Mouse (Mus musculus) liver, adult 2 months (tissue): ENCODE measurements around the gene Bcar1. TPM values are rescaled to one million over a fixed set of nuclear protein-coding genes. Genes with fewer than 3 reads are reported as not detected.
A peak's percentile ranks its signal among the peaks of the same experiment; 100 is the strongest.

Source experiments
- DNase-seq: peaks from one replicate; pipeline ENCODE4 v3.0.0-alpha.2; 2011; ENCODE audit warnings: low read depth, low spot score; ENCODE audit errors: extremely low read depth
- H3K27ac ChIP-seq: fragments of 200-500 bp; replicated peaks from 2 replicates; pipeline ENCODE4 v1.5.1; 2012; ENCODE audit warnings: low read depth, mild to moderate bottlenecking, control low read depth, inconsistent platforms, low read length; ENCODE audit not compliant: insufficient read depth
- H3K27me3 ChIP-seq: fragments of 200-500 bp; 2 replicates; pipeline ENCODE4 v1.6.1; 2012; ENCODE audit warnings: mild to moderate bottlenecking, moderate library complexity, low read length, inconsistent platforms; ENCODE audit not compliant: control insufficient read depth, insufficient read depth
- H3K36me3 ChIP-seq: fragments of 200-500 bp; 2 replicates; pipeline ENCODE4 v1.6.1; 2012; ENCODE audit warnings: low read length, inconsistent platforms; ENCODE audit not compliant: control insufficient read depth, insufficient read depth
- H3K4me1 ChIP-seq: fragments of 200-500 bp; 2 replicates; pipeline ENCODE4 v1.6.1; 2011; ENCODE audit warnings: low read length; ENCODE audit not compliant: control insufficient read depth, insufficient read depth
- H3K4me3 ChIP-seq: fragments of 200-500 bp; 2 replicates; pipeline ENCODE4 v1.5.1; 2011; ENCODE audit warnings: low read depth, mild to moderate bottlenecking, control low read depth, low read length, moderate library complexity; ENCODE audit not compliant: insufficient read depth
- H3K79me2 ChIP-seq: fragments of 200-500 bp; 2 replicates; pipeline ENCODE4 v1.6.1; 2012; ENCODE audit warnings: inconsistent platforms, mild to moderate bottlenecking, low read length, moderate library complexity; ENCODE audit not compliant: control insufficient read depth, insufficient read depth
- H3K9ac ChIP-seq: fragments of 200-500 bp; 2 replicates; pipeline ENCODE4 v1.6.1; 2012; ENCODE audit warnings: low read depth, mild to moderate bottlenecking, control low read depth, inconsistent platforms, low read length
- CTCF ChIP-seq: fragments of 200-500 bp; IDR thresholded peaks from 2 replicates; pipeline ENCODE4 v1.5.1; 2011; ENCODE audit warnings: low read depth, low read length, control low read depth
- POLR2A ChIP-seq: fragments of 200-500 bp; IDR thresholded peaks from 2 replicates; pipeline ENCODE4 v1.6.1; 2011; ENCODE audit warnings: low read length, control low read depth; ENCODE audit not compliant: insufficient read depth; ENCODE audit errors: extremely low read depth
- WGBS: fragments of 180-500 bp; shearing (Covaris S2); methylation state at CpG from one replicate; pipeline ENCODE4 v1.1.7; 2018; 5-methylcytosine and 5-hydroxymethylcytosine counted together
- polyA plus RNA-seq: library from polyadenylated mRNA; depleted of rRNA; stranded (reverse); fragments of >200 nt; gene quantifications from 2 replicates; pipeline ENCODE4 v1.2.3, GENCODE M21; 2012
- total RNA-seq: library from RNA; depleted of rRNA; stranded (reverse); fragments of >200 nt; gene quantifications from 2 replicates; pipeline ENCODE4 v1.2.3, GENCODE M21; 2014

Gene Bcar1
- total and polyA plus RNA-seq, 2 experiments: 11.3 to 53.2 TPM

GRCm38 (mm10) chr8:111720115-111720544 is 23.5 kb downstream of the Bcar1 start:
- Histone ChIP-seq H3K27me3 (no peaks in the 10 kb centered on the region), H3K36me3 (peaks cover 22% of the 10 kb centered on the region; the same call in 1 of the 2 replicates), H3K4me3 (no peak overlapping the region), H3K79me2 (peaks cover 53% of the 10 kb centered on the region), H3K27ac (no peak overlapping the region), H3K9ac (no peak overlapping the region), H3K4me1 (peaks cover 18% of the 10 kb centered on the region)
- TF ChIP-seq CTCF (no peak), POLR2A (no peak)
- DNase-seq: no peak
- 66% methylated on average over 4 of the region's 4 CpGs for WGBS

GRCm38 (mm10) chr8:111718937-111719336 is 24.7 kb downstream of the Bcar1 start:
- H3K4me3 ChIP-seq: no peak overlapping the region
- TF ChIP-seq POLR2A: no peak
- no peak for TF ChIP-seq CTCF
- no peaks in the 10 kb centered on the region for H3K27me3 ChIP-seq
- no peak overlapping the region for H3K27ac ChIP-seq
- WGBS: 60% methylated on average over 5 of the region's 5 CpGs
- H3K9ac ChIP-seq: no peak overlapping the region
- DNase-seq: no peak
- H3K4me1 ChIP-seq: peaks cover 10% of the 10 kb centered on the region; the same call in 1 of the 2 replicates
- peaks cover 41% of the 10 kb centered on the region for H3K79me2 ChIP-seq
- H3K36me3 ChIP-seq: peaks cover 29% of the 10 kb centered on the region; the same call in 1 of the 2 replicates

GRCm38 (mm10) chr8:111717866-111718265 is 25.7 kb downstream of the Bcar1 start:
- Histone ChIP-seq H3K79me2 (peaks cover 39% of the 10 kb centered on the region), H3K27ac (0 out of 2 replicates have a peak overlapping the region, but pooled peaks have one; percentile 16), H3K27me3 (no peaks in the 10 kb centered on the region), H3K4me3 (no peak overlapping the region), H3K9ac (no peak overlapping the region), H3K4me1 (peaks cover 10% of the 10 kb centered on the region; the same call in 1 of the 2 replicates), H3K36me3 (peaks cover 34% of the 10 kb centered on the region; the same call in 1 of the 2 replicates)
- DNase-seq: peak; percentile 53
- WGBS: 24% methylated on average over 6 of the region's 6 CpGs
- TF ChIP-seq POLR2A: no peak
- TF ChIP-seq CTCF: peak; percentile 76

GRCm38 (mm10) chr8:111717488-111717792 is 26.2 kb downstream of the Bcar1 start:
- peaks cover 34% of the 10 kb centered on the region; the same call in 1 of the 2 replicates for H3K36me3 ChIP-seq
- no peaks in the 10 kb centered on the region for H3K27me3 ChIP-seq
- H3K9ac ChIP-seq: no peak overlapping the region
- H3K79me2 ChIP-seq: peaks cover 39% of the 10 kb centered on the region
- no peak overlapping the region for H3K4me3 ChIP-seq
- 0 out of 2 replicates have a peak overlapping the region, but pooled peaks have one; percentile 16 for H3K27ac ChIP-seq
- DNase-seq: no peak
- TF ChIP-seq POLR2A (no peak), CTCF (no peak)
- peaks cover 10% of the 10 kb centered on the region; the same call in 1 of the 2 replicates for H3K4me1 ChIP-seq
- WGBS: 86% methylated on average over 4 of the region's 4 CpGs

- peak overlapping the region; percentile 9; the same call in 1 of the 2 replicates for H3K9ac ChIP-seq
- H3K4me1 ChIP-seq: peaks cover 10% of the 10 kb centered on the region; the same call in 1 of the 2 replicates
- H3K27ac ChIP-seq: peak overlapping the region; percentile 4
- no peak overlapping the region for H3K4me3 ChIP-seq
- H3K27me3 ChIP-seq: no peaks in the 10 kb centered on the region
- peaks cover 39% of the 10 kb centered on the region for H3K79me2 ChIP-seq
- peaks cover 37% of the 10 kb centered on the region; the same call in 1 of the 2 replicates for H3K36me3 ChIP-seq
- no peak for DNase-seq
- TF ChIP-seq POLR2A (no peak), CTCF (no peak)
- 68% methylated on average over 10 of the region's 10 CpGs for WGBS
These were observed 26.8 kb downstream of the Bcar1 start for GRCm38 (mm10) chr8:111716603-111717487.
